Mouse (Mus musculus) G1E (cell line): ENCODE results near the gene Runx1. TPM values are rescaled to one million over a fixed set of nuclear protein-coding genes. Genes with fewer than 3 reads are reported as not detected.

Experiments
- ATAC-seq: 2 replicates; pipeline ENCODE4 v1.8.0; 2016; ENCODE audit warnings: mild to moderate bottlenecking; ENCODE audit not compliant: insufficient number of reproducible peaks, poor library complexity, low FRiP score, severe bottlenecking; ENCODE audit errors: extremely low read depth
- DNase-seq: peaks from one replicate; pipeline ENCODE4 v3.0.0; 2012; ENCODE audit warnings: low spot score
- H3K27me3 ChIP-seq: 2 replicates; pipeline ENCODE4 v1.6.1; 2012; ENCODE audit warnings: mild to moderate bottlenecking, low read length, inconsistent platforms; ENCODE audit not compliant: insufficient read depth
- H3K36me3 ChIP-seq: replicated peaks from 2 replicates; pipeline ENCODE3; 2012; ENCODE audit warnings: mild to moderate bottlenecking, inconsistent platforms
- H3K4me1 ChIP-seq: 2 replicates; pipeline ENCODE4 v1.6.1; 2012; ENCODE audit warnings: low read depth, low read length, inconsistent platforms, mixed read lengths; ENCODE audit not compliant: insufficient read depth
- H3K4me3 ChIP-seq: 2 replicates; pipeline ENCODE4 v1.5.1; 2012; ENCODE audit warnings: low read depth, mild to moderate bottlenecking, inconsistent platforms, low read length, moderate library complexity, mixed read lengths
- H3K9me3 ChIP-seq: replicated peaks from 2 replicates; pipeline ENCODE4 v1.6.1; 2012; ENCODE audit warnings: inconsistent platforms
- CTCF ChIP-seq: IDR thresholded peaks from 2 replicates; pipeline ENCODE4 v1.5.1; 2012; ENCODE audit warnings: low read depth, low read length, inconsistent platforms, mixed read lengths
- GATA1 ChIP-seq: IDR thresholded peaks from 2 replicates; pipeline ENCODE4 v1.6.1; 2012; ENCODE audit warnings: borderline replicate concordance, low read length, inconsistent platforms, mixed read lengths
- GATA2 ChIP-seq: IDR thresholded peaks from 2 replicates; pipeline ENCODE4 v1.6.1; 2012; ENCODE audit warnings: low read depth, low read length, inconsistent platforms, borderline replicate concordance
- POLR2AphosphoS5 ChIP-seq: IDR thresholded peaks from 2 replicates; pipeline ENCODE4 v1.6.1; 2012; ENCODE audit warnings: low read depth, low read length, inconsistent platforms; ENCODE audit not compliant: insufficient replicate concordance
- TAL1 ChIP-seq: conservative IDR thresholded peaks from 2 replicates; pipeline ENCODE4 v1.6.1; 2012; ENCODE audit warnings: low read depth, low read length, inconsistent platforms, mixed read lengths
- polyA plus RNA-seq: library from polyadenylated mRNA; stranded (reverse); fragments of >175 nt; gene quantifications from 2 replicates; pipeline ENCODE4 v1.2.3, GENCODE M21; 2012
- total RNA-seq, 2 experiments: library from RNA; stranded (forward) in 1 of 2; stranded (reverse) in 1 of 2; fragments of 200-1000 nt in 1 of 2; fragments of >200 nt in 1 of 2; fragmentation: Nextera tagmentation in 1 of 2; gene quantifications; 2 replicates each; pipeline ENCODE4 v1.2.3; 2014 to 2017

Runx1 gene
- total and polyA plus RNA-seq, 3 experiments = 36.1 to 213 (median 158) TPM

GRCm38 (mm10) chr16:92764741-92765396, 61.1 kb downstream of the Runx1 start:
- ATAC-seq (peak; percentile 93), DNase-seq (peak; percentile 65)
- TF ChIP-seq TAL1 = peak; percentile 37
- no peak for TF ChIP-seq GATA2
- peaks cover 87% of the 10 kb centered on the region for H3K4me1 ChIP-seq
- H3K9me3 ChIP-seq = no peaks in the 10 kb centered on the region; the same call in 1 of the 2 replicates
- H3K4me3 ChIP-seq = no peak overlapping the region; the same call in 1 of the 2 replicates
- no peaks in the 10 kb centered on the region for H3K27me3 ChIP-seq
- H3K36me3 ChIP-seq = peaks cover 72% of the 10 kb centered on the region

GRCm38 (mm10) chr16:92763666-92764065, 62.3 kb downstream of the Runx1 start:
- DNase-seq (no peak), ATAC-seq (no peak)
- Histone ChIP-seq H3K4me3 (no peak overlapping the region), H3K9me3 (no peaks in the 10 kb centered on the region; the same call in 1 of the 2 replicates), H3K27me3 (no peaks in the 10 kb centered on the region), H3K36me3 (peaks cover 77% of the 10 kb centered on the region), H3K4me1 (peaks cover 87% of the 10 kb centered on the region)
- TF ChIP-seq TAL1 (no peak), GATA2 (no peak), POLR2AphosphoS5 (no peak), GATA1 (no peak), CTCF (no peak)

GRCm38 (mm10) chr16:92761968-92762521, 63.9 kb downstream of the Runx1 start:
- H3K36me3 ChIP-seq = peaks cover 67% of the 10 kb centered on the region
- no peak for TF ChIP-seq TAL1
- TF ChIP-seq GATA1 = no peak
- no peak for TF ChIP-seq GATA2
- TF ChIP-seq POLR2AphosphoS5 = no peak
- TF ChIP-seq CTCF = no peak
- H3K9me3 ChIP-seq = no peaks in the 10 kb centered on the region; the same call in 1 of the 2 replicates
- H3K4me3 ChIP-seq = no peak overlapping the region
- peaks cover 83% of the 10 kb centered on the region for H3K4me1 ChIP-seq
- DNase-seq = no peak
- H3K27me3 ChIP-seq = no peaks in the 10 kb centered on the region
- no peak for ATAC-seq

GRCm38 (mm10) chr16:92760091-92760490, 65.9 kb downstream of the Runx1 start:
- Histone ChIP-seq H3K4me1 (peaks cover 80% of the 10 kb centered on the region), H3K9me3 (no peaks in the 10 kb centered on the region; the same call in 1 of the 2 replicates), H3K27me3 (no peaks in the 10 kb centered on the region), H3K36me3 (peaks cover 74% of the 10 kb centered on the region), H3K4me3 (no peak overlapping the region)
- no peak for DNase-seq
- no peak for ATAC-seq
- TF ChIP-seq CTCF = no peak

- Histone ChIP-seq H3K36me3 (peaks cover 87% of the 10 kb centered on the region), H3K4me3 (no peak overlapping the region), H3K4me1 (peaks cover 83% of the 10 kb centered on the region), H3K9me3 (no peaks in the 10 kb centered on the region; the same call in 1 of the 2 replicates), H3K27me3 (no peaks in the 10 kb centered on the region)
- DNase-seq (no peak), ATAC-seq (no peak)
- TF ChIP-seq GATA2 = no peak
- no peak for TF ChIP-seq TAL1
- TF ChIP-seq CTCF = no peak
- TF ChIP-seq GATA1 = no peak
- TF ChIP-seq POLR2AphosphoS5 = no peak
Observed at GRCm38 (mm10) chr16:92757564-92757963, 68.4 kb downstream of the Runx1 start.

- Histone ChIP-seq H3K9me3 (no peaks in the 10 kb centered on the region), H3K4me1 (peaks cover 71% of the 10 kb centered on the region), H3K36me3 (peaks cover 83% of the 10 kb centered on the region), H3K4me3 (no peak overlapping the region; the same call in 1 of the 2 replicates), H3K27me3 (no peaks in the 10 kb centered on the region)
- DNase-seq (no peak), ATAC-seq (no peak)
- no peak for TF ChIP-seq GATA1
- no peak for TF ChIP-seq GATA2
- TF ChIP-seq CTCF = no peak
- no peak for TF ChIP-seq TAL1
- TF ChIP-seq POLR2AphosphoS5 = no peak
Observed at GRCm38 (mm10) chr16:92753944-92754343, 72.0 kb downstream of the Runx1 start.
